Mouse (Mus musculus) kidney, adult 2 months (tissue): ENCODE data around the gene Gm21887.
"Not testable (repeated sequence)": the region's sequence is repeated elsewhere in the genome, so short reads cannot be mapped to it uniquely, and the experiment has no call there.

ENCODE experiments used
- CTCF ChIP-seq: fragments of 200-500 bp; conservative IDR thresholded peaks from 2 replicates; pipeline ENCODE4 v1.5.1; 2011; ENCODE audit warnings: low read depth, mild to moderate bottlenecking, control low read depth, low read length, moderate library complexity, mixed read lengths; ENCODE audit not compliant: insufficient read depth, insufficient read length
- POLR2A ChIP-seq: fragments of 200-500 bp; IDR thresholded peaks from one replicate; pipeline ENCODE4 v1.6.1; 2011; ENCODE audit warnings: low read depth, low read length, control low read depth

- TF ChIP-seq CTCF, POLR2A: not testable (repeated sequence)
Measured at GRCm38 (mm10) chrX:170017333-170018245, 8.1 kb downstream of the Gm21887 start.
